Mouse (Mus musculus) cerebellum, adult 9-11 months (tissue): ENCODE measurements at regions not wholly inside any gene's neighbourhood (a gene's known extent, or its start where the extent isn't known, plus 50 kb on each side); places are given as distances from the start of the nearest gene placed in this dataset.
"Not testable (repeated sequence)": the region's sequence is repeated elsewhere in the genome, so short reads cannot be mapped to it uniquely, and the experiment has no call there.

Source experiments
- DNase-seq: peaks from one replicate; pipeline ENCODE4 v3.0.0; 2022

- peak; percentile 37 for DNase-seq
These were observed 84.8 kb upstream of the Ezh2 start for GRCm38 (mm10) chr6:47679946-47680345.

DNA sequence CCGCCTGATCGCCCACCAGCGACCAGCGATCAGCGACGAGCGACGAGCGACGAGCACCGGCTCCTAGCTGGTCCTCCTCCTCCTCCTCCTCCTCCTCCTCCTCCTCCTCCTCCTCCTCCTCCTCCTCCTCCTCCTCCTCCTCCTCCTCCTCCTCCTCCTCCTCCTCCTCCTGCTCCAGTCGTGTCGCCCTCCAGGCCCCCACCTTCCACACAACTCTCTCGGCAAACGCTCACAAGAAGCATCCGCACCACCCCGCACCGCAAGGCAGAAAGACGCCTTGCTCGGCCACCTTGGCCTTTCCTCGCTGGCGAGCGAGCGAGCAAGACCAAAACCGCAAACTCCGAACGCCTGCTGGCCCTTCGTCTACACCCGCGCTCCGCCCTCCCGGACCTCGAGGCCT is 77.6 kb upstream of the Ezh2 start:
- DNase-seq: peak; percentile 87

DNA sequence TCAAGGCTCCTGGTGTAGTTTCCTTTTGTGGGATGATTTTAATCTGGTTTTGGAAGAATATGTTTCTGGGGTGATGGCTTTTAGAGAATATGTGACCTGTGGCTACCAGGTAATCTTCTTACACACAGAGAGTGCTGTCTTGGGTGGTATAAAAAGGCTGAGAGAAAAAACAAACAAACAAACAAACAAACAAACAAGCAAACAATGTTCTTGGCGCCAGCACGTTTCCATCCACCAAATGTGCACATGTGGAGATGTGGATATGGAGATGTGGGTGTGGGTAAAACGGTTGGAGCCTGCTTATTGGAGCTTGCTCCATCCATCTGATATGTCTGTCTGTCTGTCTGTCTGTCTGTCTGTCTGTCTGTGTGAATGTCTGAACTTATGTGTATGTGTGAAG is 57.7 kb upstream of the Ezh2 start:
- peak; percentile 85 for DNase-seq

- DNase-seq: not testable (repeated sequence)
These were observed 56.2 kb upstream of the Ezh2 start for GRCm38 (mm10) chr6:47651385-47651718.

GRCm38 (mm10) chr6:47650463-47651384 is 55.6 kb upstream of the Ezh2 start:
- DNase-seq: peak; percentile 98

GRCm38 (mm10) chr6:47649961-47650360 is 54.8 kb upstream of the Ezh2 start:
- peak; percentile 56 for DNase-seq

DNA sequence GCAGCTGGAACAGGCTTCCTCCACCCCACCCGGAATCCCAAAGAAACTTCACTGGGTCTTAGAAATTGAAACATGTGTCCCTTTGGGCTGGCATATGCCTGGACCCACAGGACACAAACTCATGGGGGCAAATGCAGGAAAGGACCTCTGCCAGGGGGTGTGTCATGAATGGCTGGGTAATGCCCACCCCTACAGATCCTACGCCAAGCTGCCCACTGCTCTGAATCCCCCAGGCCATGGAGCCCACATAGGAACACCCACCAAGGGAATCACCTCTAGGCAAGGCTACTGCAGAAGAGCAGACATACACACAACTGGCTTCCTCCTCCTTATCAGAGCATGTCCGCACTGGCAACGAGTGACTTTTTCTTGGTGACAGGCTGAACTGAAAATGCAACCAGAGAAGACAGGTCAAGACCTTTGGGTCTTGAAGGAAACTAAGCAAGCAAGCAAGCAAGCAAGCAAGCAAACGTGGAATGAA is 54.4 kb upstream of the Ezh2 start:
- DNase-seq: peak; percentile 70

- DNase-seq: peak; percentile 45
These were observed 53.8 kb upstream of the Ezh2 start for GRCm38 (mm10) chr6:47648899-47649298.

DNA sequence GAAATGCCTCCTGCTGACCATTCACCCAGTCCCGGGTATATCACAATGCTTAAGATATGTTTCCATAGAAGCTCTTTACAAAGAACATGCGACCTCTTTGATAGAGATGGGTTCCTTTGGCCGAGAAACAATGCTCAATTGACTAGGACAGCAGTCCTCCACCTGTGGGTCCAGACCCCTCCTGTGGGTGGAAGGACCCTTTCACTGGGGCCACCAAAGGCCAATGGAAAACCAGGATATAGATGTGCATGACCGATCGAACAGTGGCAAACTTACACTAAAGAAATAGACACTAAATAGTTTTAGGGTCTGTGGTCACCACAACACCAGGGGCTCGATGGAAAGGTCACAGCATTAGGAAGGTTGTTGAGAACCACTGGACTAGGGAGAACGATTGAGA is 53.2 kb upstream of the Ezh2 start:
- DNase-seq: peak; percentile 47

GRCm38 (mm10) chr6:47647876-47648275 is 52.7 kb upstream of the Ezh2 start:
- no peak for DNase-seq

DNA sequence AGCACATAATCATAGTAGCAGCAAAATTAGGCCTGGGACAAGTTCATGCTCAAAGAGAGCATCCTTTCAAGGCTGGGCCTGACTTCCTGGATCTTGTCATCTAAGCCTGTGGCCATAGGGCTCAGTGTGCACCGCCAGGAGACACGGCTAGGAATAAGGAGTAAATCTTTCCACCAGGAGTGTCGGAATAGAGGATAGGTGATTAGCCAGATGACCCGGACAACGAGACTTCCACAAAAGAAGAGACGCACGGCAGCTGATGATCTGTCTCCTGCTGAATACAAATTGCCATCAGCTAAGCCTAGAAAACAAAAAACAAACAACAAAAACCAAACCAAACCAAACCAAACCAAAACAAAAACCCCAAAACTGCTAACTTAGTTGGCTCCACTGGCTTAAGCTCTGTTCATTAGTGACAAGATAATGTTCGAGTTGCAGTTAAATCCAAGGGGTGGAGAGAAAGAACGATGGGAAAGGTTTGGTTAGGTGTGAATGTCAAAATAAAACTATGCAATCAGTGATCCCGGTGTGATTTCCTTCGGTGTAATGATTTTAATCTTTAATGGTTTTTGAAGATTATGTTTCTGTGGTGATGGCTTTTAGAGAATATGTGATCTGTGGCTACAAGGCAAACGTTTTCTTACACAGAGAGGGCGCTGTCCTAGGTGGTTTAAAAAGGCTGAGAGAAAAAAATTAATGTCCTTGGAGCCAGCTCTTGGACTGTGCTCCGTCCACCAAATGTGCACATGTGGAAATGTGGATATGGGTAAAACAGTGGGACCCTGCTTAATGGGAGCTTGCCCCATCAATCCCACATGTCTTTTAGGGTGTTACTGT is 51.8 kb upstream of the Ezh2 start:
- peak; percentile 34 for DNase-seq

DNA sequence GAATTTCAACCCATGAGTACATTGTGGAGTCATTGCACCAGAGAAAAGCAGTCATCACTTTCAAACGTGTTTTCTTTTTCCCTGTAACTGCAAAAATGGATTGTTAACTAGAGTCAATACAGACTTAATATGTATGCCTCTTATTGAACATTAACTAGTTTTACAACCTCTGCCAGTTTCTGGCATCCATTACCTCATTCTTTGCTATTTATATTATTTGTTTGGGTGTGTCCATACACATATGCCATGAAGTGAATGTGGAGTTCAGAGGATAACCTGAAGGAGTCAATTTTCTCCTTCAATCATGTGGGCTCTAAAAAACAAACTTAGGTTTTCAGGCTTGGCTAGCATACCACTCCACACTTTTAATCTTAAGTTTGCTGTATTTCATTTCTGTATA is 50.9 kb upstream of the Ezh2 start:
- no peak for DNase-seq
